Mouse (Mus musculus) olfactory bulb, adult 2 months (tissue): Measurements from ENCODE around the gene Ppp1r3e. TPM values are rescaled to one million over a fixed set of nuclear protein-coding genes. Genes with fewer than 3 reads are reported as not detected.

Experiments
- H3K27ac ChIP-seq: fragments of 200-500 bp; 2 replicates; pipeline ENCODE4 v1.5.1; 2012; ENCODE audit warnings: low read depth, low read length; ENCODE audit not compliant: insufficient read depth
- H3K4me1 ChIP-seq: fragments of 200-500 bp; 2 replicates; pipeline ENCODE4 v1.6.1; 2012; ENCODE audit warnings: low read length; ENCODE audit not compliant: control insufficient read depth, insufficient read depth
- H3K4me3 ChIP-seq: fragments of 200-500 bp; 2 replicates; pipeline ENCODE4 v1.5.1; 2012; ENCODE audit warnings: mild to moderate bottlenecking, low read depth, low read length, moderate library complexity; ENCODE audit not compliant: insufficient read depth
- CTCF ChIP-seq: fragments of 200-500 bp; IDR thresholded peaks from 2 replicates; pipeline ENCODE4 v1.5.1; 2012; ENCODE audit warnings: low read depth, mild to moderate bottlenecking, low read length, moderate library complexity; ENCODE audit not compliant: insufficient read depth
- POLR2A ChIP-seq: fragments of 200-500 bp; IDR thresholded peaks from 2 replicates; pipeline ENCODE4 v1.6.1; 2012; ENCODE audit warnings: mild to moderate bottlenecking, low read depth, low read length, moderate library complexity; ENCODE audit not compliant: insufficient read depth
- WGBS: fragments of 180-500 bp; shearing (Covaris S2); methylation state at CpG from one replicate; pipeline ENCODE4 v1.1.7; 2018; 5-methylcytosine and 5-hydroxymethylcytosine counted together
- polyA plus RNA-seq: library from polyadenylated mRNA; stranded (reverse); fragments of >200 nt; gene quantifications from 2 replicates; pipeline ENCODE4 v1.2.4, GENCODE M21; 2012; ENCODE audit warnings: low replicate concordance; ENCODE audit not compliant: missing spikeins, insufficient read depth, insufficient read length

Gene Ppp1r3e
- polyA plus RNA-seq, 1 experiment = not detected

GRCm38 (mm10) chr14:54866936-54867335 lies 10.4 kb downstream of the Ppp1r3e start:
- no peak overlapping the region for H3K27ac ChIP-seq
- TF ChIP-seq POLR2A (no peak), CTCF (0 out of 2 replicates have a peak, but pooled peaks have one; percentile 39)
- 57% methylated on average over 5 of the region's 5 CpGs for WGBS
- H3K4me3 ChIP-seq = no peak overlapping the region
- H3K4me1 ChIP-seq = 0 out of 2 replicates have a peak, but pooled peaks cover 3% of the 10 kb centered on the region

GRCm38 (mm10) chr14:54866268-54866667 lies 11.1 kb downstream of the Ppp1r3e start:
- 53% methylated on average over 3 of the region's 3 CpGs for WGBS
- no peak overlapping the region for H3K4me3 ChIP-seq

GRCm38 (mm10) chr14:54865626-54866025 lies 11.7 kb downstream of the Ppp1r3e start:
- 66% methylated on average over 5 of the region's 5 CpGs for WGBS
- Histone ChIP-seq H3K27ac (no peak overlapping the region), H3K4me3 (no peak overlapping the region), H3K4me1 (0 out of 2 replicates have a peak, but pooled peaks cover 3% of the 10 kb centered on the region)
- TF ChIP-seq CTCF (no peak), POLR2A (no peak)

More at GRCm38 (mm10) chr14:54866268-54866667, 11.1 kb downstream of the Ppp1r3e start:
- H3K27ac ChIP-seq = no peak overlapping the region
- TF ChIP-seq CTCF (no peak), POLR2A (no peak)
- 0 out of 2 replicates have a peak, but pooled peaks cover 3% of the 10 kb centered on the region for H3K4me1 ChIP-seq

- WGBS = 15% methylated on average over 21 of the region's 21 CpGs
- TF ChIP-seq CTCF (no peak), POLR2A (no peak)
Measured at GRCm38 (mm10) chr14:54864313-54865036, 12.9 kb downstream of the Ppp1r3e start.

GRCm38 (mm10) chr14:54863501-54864312 lies 13.6 kb downstream of the Ppp1r3e start:
- Histone ChIP-seq H3K27ac (peak overlapping the region; percentile 29; the same call in 1 of the 2 replicates), H3K4me3 (peak overlapping the region; percentile 73), H3K4me1 (0 out of 2 replicates have a peak, but pooled peaks cover 3% of the 10 kb centered on the region)
- TF ChIP-seq POLR2A = peak; percentile 63; the same call in 1 of the 2 replicates
- TF ChIP-seq CTCF = no peak
- under 1% methylated on average over 56 of the region's 56 CpGs for WGBS

More at GRCm38 (mm10) chr14:54864313-54865036, 12.9 kb downstream of the Ppp1r3e start:
- H3K4me1 ChIP-seq = 0 out of 2 replicates have a peak, but pooled peaks cover 3% of the 10 kb centered on the region
- H3K27ac ChIP-seq = peak overlapping the region; percentile 29; the same call in 1 of the 2 replicates
- H3K4me3 ChIP-seq = peak overlapping the region; percentile 73

GRCm38 (mm10) chr14:54860511-54860910 lies 16.8 kb downstream of the Ppp1r3e start:
- Histone ChIP-seq H3K27ac (no peak overlapping the region), H3K4me3 (no peak overlapping the region), H3K4me1 (0 out of 2 replicates have a peak, but pooled peaks cover 7% of the 10 kb centered on the region)
- TF ChIP-seq POLR2A (no peak), CTCF (no peak)
- WGBS = 37% methylated on average over 2 of the region's 2 CpGs

- no peak overlapping the region for H3K4me3 ChIP-seq
- 78% methylated on average over 9 of the region's 9 CpGs for WGBS
- H3K4me1 ChIP-seq = 0 out of 2 replicates have a peak, but pooled peaks cover 4% of the 10 kb centered on the region
- TF ChIP-seq CTCF (no peak), POLR2A (no peak)
- no peak overlapping the region for H3K27ac ChIP-seq
Measured at GRCm38 (mm10) chr14:54857891-54858290, 19.5 kb downstream of the Ppp1r3e start.

- Histone ChIP-seq H3K27ac (no peak overlapping the region), H3K4me3 (no peak overlapping the region), H3K4me1 (0 out of 2 replicates have a peak, but pooled peaks cover 4% of the 10 kb centered on the region)
- 83% methylated on average over 7 of the region's 7 CpGs for WGBS
- no peak for TF ChIP-seq CTCF
- TF ChIP-seq POLR2A = no peak
Measured at GRCm38 (mm10) chr14:54856703-54857102, 20.6 kb downstream of the Ppp1r3e start.
